14 mouse cellular contexts compared by ENCODE assay signal in genomic region chr14:73895266-73895665, GRCm38 (mm10).
"Had no signal": no experiment of that assay in that cellular context is flagged by ENCODE, and none has a peak within 500 bp of the region (broad histone marks: within the 10 kb centered on the region; RNA-seq: fewer than 3 reads in every experiment).

No protein-coding gene starts in this region.

- H3K27ac ChIP-seq: limb, embryonic 13.5 days; liver, embryonic 13.5 days; midbrain, embryonic 12.5 days; neural tube, embryonic 13.5 days had no signal

- H3K9me3 ChIP-seq: limb, embryonic 13.5 days; liver, embryonic 13.5 days; megakaryocyte, embryonic 14.5 days; midbrain, embryonic 12.5 days; neural tube, embryonic 13.5 days had no signal

- H3K27me3 ChIP-seq: limb, embryonic 13.5 days; liver, embryonic 13.5 days; megakaryocyte, embryonic 14.5 days; midbrain, embryonic 12.5 days; neural tube, embryonic 13.5 days had no signal

- H3K36me3 ChIP-seq: limb, embryonic 13.5 days; liver, embryonic 13.5 days; midbrain, embryonic 12.5 days; neural tube, embryonic 13.5 days had no signal

- H3K4me3 ChIP-seq: limb, embryonic 13.5 days; liver, embryonic 13.5 days; megakaryocyte, embryonic 14.5 days; midbrain, embryonic 12.5 days; neural tube, embryonic 13.5 days had no signal

- H3K9ac ChIP-seq: limb, embryonic 13.5 days; liver, embryonic 13.5 days; midbrain, embryonic 12.5 days; neural tube, embryonic 13.5 days had no signal

- DNase-seq: kidney, adult 11 months; kidney, adult 9 months; kidney, postnatal 14 days; left cerebral cortex, postnatal 4 days; liver, embryonic 13.5 days; lung, adult 18-20 months; retina, postnatal 1 day; right cerebral cortex, postnatal 14 days; thymus, postnatal 36 days had no signal

- H3K4me2 ChIP-seq: limb, embryonic 13.5 days; liver, embryonic 13.5 days; midbrain, embryonic 12.5 days; neural tube, embryonic 13.5 days had no signal

- ATAC-seq: midbrain, embryonic 16.5 days had no signal

- H3K4me1 ChIP-seq: limb, embryonic 13.5 days; liver, embryonic 13.5 days; midbrain, embryonic 12.5 days; neural tube, embryonic 13.5 days had no signal
